Mouse (Mus musculus) spleen, postnatal 14 days (tissue): ENCODE measurements around the gene Chrna1.

Source experiments
- DNase-seq, 2 experiments: peaks; one replicate each; pipeline ENCODE4 v3.0.0; 2021 to 2022; ENCODE audit warnings: low spot score in 2 of 2

Chrna1 gene

DNA sequence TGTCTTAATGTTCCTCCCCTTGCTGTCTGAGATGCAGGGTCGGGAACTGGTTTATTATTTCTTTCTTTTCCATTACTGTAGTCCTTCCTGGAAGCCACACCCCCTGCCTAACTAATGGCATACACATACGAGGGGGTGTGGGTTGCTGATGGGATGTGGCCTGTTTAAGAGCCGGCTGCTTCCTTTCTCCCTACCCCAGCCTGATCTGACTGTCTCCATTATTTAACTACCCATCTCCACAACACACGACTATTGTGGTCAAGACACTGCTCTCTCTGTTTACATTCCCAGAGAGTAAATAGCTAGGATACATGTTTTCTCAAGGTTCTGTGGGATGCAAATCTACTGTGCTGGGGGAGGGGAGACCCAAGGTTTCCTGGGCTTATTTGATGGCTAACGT lies 58.4 kb downstream of the Chrna1 start:
- no peak for DNase-seq

DNA sequence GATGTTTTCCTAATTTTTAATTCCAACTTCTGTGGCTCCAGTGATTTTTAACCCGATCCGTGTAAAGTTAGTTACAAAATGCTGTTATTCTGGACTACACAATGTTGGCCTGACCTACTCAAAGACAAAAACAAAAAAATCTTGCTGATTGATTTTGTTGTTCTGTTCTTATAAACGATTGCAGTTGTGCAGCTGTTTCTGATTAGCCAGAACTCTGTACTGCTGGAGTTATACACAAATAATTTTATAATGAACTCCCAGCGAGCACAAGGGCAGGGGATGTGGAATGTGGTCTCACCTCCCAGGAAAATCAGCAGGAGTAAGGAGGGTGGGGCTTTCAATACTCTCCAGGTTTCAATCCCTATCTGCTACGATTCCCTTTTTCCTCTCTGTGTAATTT lies 61.2 kb downstream of the Chrna1 start:
- no peak for DNase-seq

DNA sequence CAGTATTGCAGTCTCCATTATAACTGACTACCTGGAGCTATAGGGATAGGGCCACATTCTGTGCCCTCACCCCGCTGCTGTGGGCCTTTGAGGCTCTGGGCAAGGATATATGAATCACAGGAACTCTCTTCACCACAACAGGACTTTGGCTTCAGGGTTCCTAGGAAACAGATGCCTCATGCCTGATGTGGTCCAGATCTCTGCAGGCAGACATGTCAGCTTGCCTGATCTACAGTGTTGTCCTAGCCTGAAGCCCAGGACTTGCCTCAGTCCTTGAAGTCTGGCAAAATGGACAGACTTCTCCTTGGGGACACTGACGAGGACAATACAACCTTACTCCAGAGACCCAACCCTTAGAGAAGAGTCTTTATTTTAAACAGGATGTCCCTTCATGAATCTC lies 61.8 kb downstream of the Chrna1 start:
- DNase-seq, result no peak

DNA sequence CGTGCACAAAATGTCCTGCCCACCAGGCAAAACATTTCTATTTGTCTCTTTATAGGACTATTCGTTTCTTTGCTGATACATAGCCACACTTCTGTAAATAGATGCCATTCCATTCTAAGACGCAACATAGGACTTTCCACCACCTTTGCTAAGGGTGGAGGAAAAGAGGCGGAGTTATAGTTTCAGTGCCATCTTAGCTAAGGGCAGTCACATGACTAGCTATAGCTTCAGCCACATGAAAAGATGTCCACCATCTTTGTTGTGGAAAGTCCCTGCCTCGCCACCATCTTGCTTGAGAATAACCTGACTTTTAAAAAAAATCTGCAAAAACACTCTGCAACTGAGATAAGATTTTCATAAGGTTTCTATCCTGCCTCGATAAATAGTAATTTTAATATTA lies 66.0 kb downstream of the Chrna1 start:
- no peak for DNase-seq
